Mouse (Mus musculus): ENCODE measurements around the gene Tcf7l1. TPM values are rescaled to one million over a fixed set of nuclear protein-coding genes. Genes with fewer than 3 reads are reported as not detected.

Gene Tcf7l1
- polyA plus RNA-seq, 2 experiments, result 3.1 TPM

GRCm38 (mm10) chr6:72655309-72656052 lies 133.6 kb downstream of the Tcf7l1 start:
- Histone ChIP-seq H3K9ac (replicated peaks) (no peak overlapping the region), H3K27ac (no peak overlapping the region), H3K36me3 (replicated peaks; ENCODE audit: control insufficient read depth, insufficient read depth, low read depth) (no peaks in the 10 kb centered on the region), H3K9me3 (ENCODE audit: control insufficient read depth, low read length) (no peaks in the 10 kb centered on the region), H3K4me3 (ENCODE audit: insufficient read depth in 1 of 2, low read depth in 2 of 2, low read length in 2 of 2) (no peak overlapping the region), H3K4me1 (replicated peaks; ENCODE audit: control insufficient read depth in 2 of 2, insufficient read depth in 2 of 2, low read length in 1 of 2) (peaks cover 0 to 3% of the 10 kb centered on the region in 2 experiments; a peak in 2 of 4 replicates), H3K4me2 (ENCODE audit: low read depth) (no peak overlapping the region), H3K27me3 (ENCODE audit: control insufficient read depth, insufficient read depth, low read length) (no peaks in the 10 kb centered on the region)
- ATAC-seq (ENCODE audit: insufficient read depth), result no peak
- DNase-seq (ENCODE audit: low read depth in 3 of 3, low spot score in 3 of 3), result no peak
- WGBS (ENCODE audit: insufficient replicate concordance), result 25% methylated on average over 20 of the region's 20 CpGs
- TF ChIP-seq CTCF (IDR thresholded peaks at IDR 0.05; ENCODE audit: low read depth) (no peak), EP300 (IDR thresholded peaks at IDR 0.05; ENCODE audit: low read depth) (no peak)

DNA sequence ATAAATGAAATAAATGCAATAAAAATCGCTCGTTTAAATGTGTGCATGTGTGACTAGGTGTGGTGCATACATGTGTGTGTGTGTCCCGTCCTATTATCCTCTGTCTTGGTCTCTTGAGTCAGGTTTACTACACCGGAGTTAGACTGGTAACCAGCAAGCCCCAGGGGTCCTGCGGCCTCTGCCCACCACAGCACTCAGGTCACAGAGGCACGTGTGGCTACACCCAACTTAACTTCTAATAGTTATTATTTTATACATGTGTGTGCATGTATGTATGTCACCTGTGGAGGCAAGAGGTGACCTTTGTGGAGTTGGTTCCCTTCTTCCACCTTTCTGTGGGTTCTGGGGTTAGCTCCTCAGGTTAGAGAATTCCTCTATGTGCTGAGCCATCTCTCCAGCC lies 134.7 kb downstream of the Tcf7l1 start:
- no peaks in the 10 kb centered on the region for H3K9me3 ChIP-seq (ENCODE audit: control insufficient read depth, low read length)
- no peaks in the 10 kb centered on the region for H3K36me3 ChIP-seq (replicated peaks; ENCODE audit: control insufficient read depth, insufficient read depth, low read depth)
- DNase-seq (ENCODE audit: low read depth in 3 of 3, low spot score in 3 of 3) (no peak), ATAC-seq (ENCODE audit: insufficient read depth) (no peak)
- H3K4me3 ChIP-seq (ENCODE audit: insufficient read depth in 1 of 2, low read depth in 2 of 2, low read length in 2 of 2), result no peak overlapping the region
- no peak overlapping the region for H3K27ac ChIP-seq
- H3K9ac ChIP-seq (replicated peaks), result no peak overlapping the region
- no peaks in the 10 kb centered on the region for H3K27me3 ChIP-seq (ENCODE audit: control insufficient read depth, insufficient read depth, low read length)
- WGBS (ENCODE audit: insufficient replicate concordance), result 72% methylated on average over 6 of the region's 6 CpGs
- no peak overlapping the region for H3K4me2 ChIP-seq (ENCODE audit: low read depth)
- TF ChIP-seq CTCF (IDR thresholded peaks at IDR 0.05; ENCODE audit: low read depth) (no peak), EP300 (IDR thresholded peaks at IDR 0.05; ENCODE audit: low read depth) (no peak)
- H3K4me1 ChIP-seq (replicated peaks; ENCODE audit: control insufficient read depth in 2 of 2, insufficient read depth in 2 of 2, low read length in 1 of 2), result no peaks in the 10 kb centered on the region; a peak in 2 of 4 replicates

GRCm38 (mm10) chr6:72653419-72653818 lies 135.6 kb downstream of the Tcf7l1 start:
- Histone ChIP-seq H3K9ac (replicated peaks) (no peak overlapping the region), H3K9me3 (ENCODE audit: control insufficient read depth, low read length) (no peaks in the 10 kb centered on the region), H3K4me1 (replicated peaks; ENCODE audit: control insufficient read depth in 2 of 2, insufficient read depth in 2 of 2, low read length in 1 of 2) (no peaks in the 10 kb centered on the region; a peak in 2 of 4 replicates), H3K4me2 (ENCODE audit: low read depth) (no peak overlapping the region), H3K36me3 (replicated peaks; ENCODE audit: control insufficient read depth, insufficient read depth, low read depth) (no peaks in the 10 kb centered on the region), H3K27ac (no peak overlapping the region), H3K27me3 (ENCODE audit: control insufficient read depth, insufficient read depth, low read length) (no peaks in the 10 kb centered on the region), H3K4me3 (ENCODE audit: insufficient read depth in 1 of 2, low read depth in 2 of 2, low read length in 2 of 2) (no peak overlapping the region)
- ATAC-seq (ENCODE audit: insufficient read depth) (no peak), DNase-seq (ENCODE audit: low read depth in 3 of 3, low spot score in 3 of 3) (no peak)
- 67% methylated on average over 7 of the region's 7 CpGs for WGBS (ENCODE audit: insufficient replicate concordance)
- TF ChIP-seq CTCF (IDR thresholded peaks at IDR 0.05; ENCODE audit: low read depth) (no peak), EP300 (IDR thresholded peaks at IDR 0.05; ENCODE audit: low read depth) (no peak)

- Histone ChIP-seq H3K4me3 (ENCODE audit: insufficient read depth in 1 of 2, low read depth in 2 of 2, low read length in 2 of 2) (no peak overlapping the region), H3K27ac (no peak overlapping the region), H3K4me2 (ENCODE audit: low read depth) (no peak overlapping the region), H3K9ac (replicated peaks) (no peak overlapping the region), H3K27me3 (ENCODE audit: control insufficient read depth, insufficient read depth, low read length) (no peaks in the 10 kb centered on the region), H3K36me3 (replicated peaks; ENCODE audit: control insufficient read depth, insufficient read depth, low read depth) (no peaks in the 10 kb centered on the region), H3K9me3 (ENCODE audit: control insufficient read depth, low read length) (no peaks in the 10 kb centered on the region), H3K4me1 (replicated peaks; ENCODE audit: control insufficient read depth in 2 of 2, insufficient read depth in 2 of 2, low read length in 1 of 2) (no peaks in the 10 kb centered on the region; a peak in 2 of 4 replicates)
- no peak for TF ChIP-seq EP300 (IDR thresholded peaks at IDR 0.05; ENCODE audit: low read depth)
- no peak for TF ChIP-seq CTCF (IDR thresholded peaks at IDR 0.05; ENCODE audit: low read depth)
- 72% methylated on average over 10 of the region's 10 CpGs for whole genome bisulfite sequencing (ENCODE audit: insufficient replicate concordance)
- no peak for ATAC-seq (ENCODE audit: insufficient read depth)
- no peak for DNase-seq (ENCODE audit: low read depth in 3 of 3, low spot score in 3 of 3)
These were observed 138.7 kb downstream of the Tcf7l1 start for GRCm38 (mm10) chr6:72650338-72650851.

- Histone ChIP-seq H3K9ac (replicated peaks) (no peak overlapping the region), H3K36me3 (replicated peaks; ENCODE audit: control insufficient read depth, insufficient read depth, low read depth) (no peaks in the 10 kb centered on the region), H3K27me3 (ENCODE audit: control insufficient read depth, insufficient read depth, low read length) (no peaks in the 10 kb centered on the region), H3K27ac (no peak overlapping the region), H3K4me3 (ENCODE audit: insufficient read depth in 1 of 2, low read depth in 2 of 2, low read length in 2 of 2) (no peak overlapping the region), H3K4me2 (ENCODE audit: low read depth) (no peak overlapping the region), H3K9me3 (ENCODE audit: control insufficient read depth, low read length) (no peaks in the 10 kb centered on the region), H3K4me1 (replicated peaks; ENCODE audit: control insufficient read depth in 2 of 2, insufficient read depth in 2 of 2, low read length in 1 of 2) (no peaks in the 10 kb centered on the region)
- DNase-seq (ENCODE audit: low read depth in 3 of 3, low spot score in 3 of 3) (no peak), ATAC-seq (ENCODE audit: insufficient read depth) (no peak)
- WGBS (ENCODE audit: insufficient replicate concordance), result 64% methylated on average over 12 of the region's 12 CpGs
- TF ChIP-seq CTCF (IDR thresholded peaks at IDR 0.05; ENCODE audit: low read depth) (no peak), EP300 (IDR thresholded peaks at IDR 0.05; ENCODE audit: low read depth) (no peak)
These were observed 141.0 kb downstream of the Tcf7l1 start for GRCm38 (mm10) chr6:72648002-72648595.
